Mouse (Mus musculus) hindbrain, embryonic 12.5 days (tissue): Measurements from ENCODE around the gene Anapc7. TPM values are rescaled to one million over a fixed set of nuclear protein-coding genes. Genes with fewer than 3 reads are reported as not detected.

ENCODE experiments used
- ATAC-seq: fragments of 200-750 bp; cut with Nextera tagmentation; 2 replicates; pipeline ENCODE4 v1.8.0; 2017; ENCODE audit warnings: moderate TSS enrichment; ENCODE audit not compliant: low FRiP score
- H3K27ac ChIP-seq: fragments of 300-500 bp; sonication (generic); 2 replicates; pipeline ENCODE4 v1.5.1; 2016; ENCODE audit warnings: mild to moderate bottlenecking
- H3K27me3 ChIP-seq: fragments of 300-500 bp; sonication (generic); 2 replicates; pipeline ENCODE4 v1.6.1; 2016; ENCODE audit warnings: mild to moderate bottlenecking
- H3K36me3 ChIP-seq: fragments of 300-500 bp; sonication (generic); 2 replicates; pipeline ENCODE4 v1.6.1; 2016; ENCODE audit warnings: mild to moderate bottlenecking
- H3K4me1 ChIP-seq: fragments of 300-500 bp; sonication (generic); 2 replicates; pipeline ENCODE4 v1.6.1; 2016
- H3K4me2 ChIP-seq: fragments of 300-500 bp; sonication (generic); replicated peaks from 2 replicates; pipeline ENCODE4 v1.6.1; 2016; ENCODE audit warnings: mild to moderate bottlenecking
- H3K4me3 ChIP-seq: fragments of 300-500 bp; sonication (generic); 2 replicates; pipeline ENCODE4 v1.5.1; 2016; ENCODE audit warnings: mild to moderate bottlenecking
- H3K9ac ChIP-seq: fragments of 300-500 bp; sonication (generic); 2 replicates; pipeline ENCODE4 v1.6.1; 2016; ENCODE audit warnings: mild to moderate bottlenecking, moderate library complexity
- H3K9me3 ChIP-seq: fragments of 300-500 bp; sonication (generic); replicated peaks from 2 replicates; pipeline ENCODE4 v1.6.1; 2016; ENCODE audit warnings: mild to moderate bottlenecking
- WGBS: fragments of 180-500 bp; shearing (Covaris S2); methylation state at CpG from one replicate; pipeline ENCODE4 v1.1.7; 2016; 5-methylcytosine and 5-hydroxymethylcytosine counted together
- polyA plus RNA-seq: library from polyadenylated mRNA; unstranded; fragments of >200 nt; fragmentation: Nextera tagmentation; extraction: Ambion mirVana; gene quantifications from 2 replicates; pipeline ENCODE4 v1.2.1, GENCODE M21; 2016

The Anapc7 gene
- polyA plus RNA-seq, 1 experiment from 2014 or later, result 51.4 TPM

DNA sequence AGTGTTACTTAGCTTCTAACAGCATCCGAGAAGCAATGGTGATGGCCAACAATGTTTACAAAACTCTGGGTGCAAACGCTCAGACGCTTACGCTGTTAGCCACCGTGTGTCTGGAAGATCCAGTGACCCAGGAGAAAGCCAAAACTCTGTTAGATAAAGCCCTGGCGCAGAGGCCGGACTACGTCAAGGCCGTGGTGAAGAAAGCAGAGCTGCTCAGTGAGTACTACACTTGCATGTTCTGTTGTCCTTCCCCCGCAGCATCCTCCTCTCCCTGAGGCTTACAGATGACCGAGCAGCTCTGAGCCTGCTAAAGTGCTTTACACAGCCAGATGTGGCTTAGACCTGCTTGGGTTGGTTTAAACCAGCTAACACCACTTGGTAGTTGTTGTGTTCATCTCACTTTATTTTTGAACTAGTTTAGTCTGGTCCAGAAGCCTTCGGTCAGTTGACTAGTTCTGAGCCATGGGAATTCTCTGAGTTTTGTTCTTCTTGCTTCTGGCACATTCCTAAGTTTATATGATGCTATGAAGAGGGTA lies 18.7 kb downstream of the Anapc7 start:
- Histone ChIP-seq H3K4me3 (no peak overlapping the region), H3K4me2 (no peak overlapping the region), H3K27ac (no peak overlapping the region), H3K9ac (no peak overlapping the region), H3K4me1 (no peaks in the 10 kb centered on the region), H3K9me3 (no peaks in the 10 kb centered on the region), H3K36me3 (peaks cover 97% of the 10 kb centered on the region), H3K27me3 (no peaks in the 10 kb centered on the region)
- no peak for ATAC-seq
- 95% methylated on average over 12 of the region's 12 CpGs for WGBS

DNA sequence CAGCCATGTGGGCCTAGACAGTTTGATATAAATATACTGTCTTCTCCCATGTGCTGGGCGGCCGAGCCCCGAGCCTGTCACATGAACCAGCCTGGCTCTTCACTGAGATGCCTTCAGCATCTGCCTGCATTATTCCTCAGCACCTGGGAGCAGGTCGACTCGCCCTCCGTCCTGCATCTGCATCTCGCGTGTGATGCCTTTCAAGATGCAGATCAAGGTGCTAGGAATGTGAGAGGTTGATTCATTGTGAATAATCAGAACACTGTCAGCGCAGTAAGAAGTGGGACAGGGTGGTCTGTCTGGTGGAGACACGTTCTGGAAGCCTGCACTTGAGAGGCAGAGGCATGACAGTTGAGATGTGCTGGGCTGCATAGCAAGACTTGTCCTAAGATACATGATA lies 23.0 kb downstream of the Anapc7 start:
- no peaks in the 10 kb centered on the region for H3K27me3 ChIP-seq
- peaks cover 79% of the 10 kb centered on the region for H3K36me3 ChIP-seq
- H3K9me3 ChIP-seq, result no peaks in the 10 kb centered on the region

DNA sequence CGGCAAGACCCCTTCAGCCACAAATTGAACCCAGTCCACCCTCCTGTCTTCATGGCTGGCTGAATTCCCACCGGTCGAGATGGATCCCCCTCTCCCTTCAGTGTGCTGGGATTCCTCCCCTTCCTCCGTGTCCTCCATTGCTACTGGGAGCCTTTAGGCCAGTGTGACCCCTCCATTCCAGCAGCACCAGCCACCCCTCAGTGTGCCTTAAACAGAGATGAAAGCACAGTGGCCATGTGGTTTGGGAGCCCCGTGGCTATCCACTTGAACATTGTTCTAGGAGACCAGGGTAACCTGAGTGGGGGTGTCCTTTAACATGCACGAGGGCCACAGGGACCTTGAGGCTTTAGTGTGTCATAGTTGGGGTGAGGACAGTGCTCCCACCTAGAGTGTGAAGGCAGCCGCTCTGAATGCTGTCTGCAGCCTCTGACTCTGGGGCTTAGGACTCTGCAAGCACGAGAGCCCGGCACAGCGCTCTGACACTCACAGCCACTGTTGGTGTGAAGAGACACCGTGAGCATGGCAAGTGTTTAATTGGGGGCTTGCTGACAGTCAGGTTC lies 23.6 kb downstream of the Anapc7 start:
- no peak for ATAC-seq
- peaks cover 73% of the 10 kb centered on the region for H3K36me3 ChIP-seq
- 85% methylated on average over 11 of the region's 11 CpGs for WGBS

More for the DNA sequence above, 23.0 kb downstream of the Anapc7 start:
- Histone ChIP-seq H3K4me1 (no peaks in the 10 kb centered on the region), H3K4me3 (no peak overlapping the region), H3K9ac (no peak overlapping the region), H3K4me2 (no peak overlapping the region), H3K27ac (no peak overlapping the region)
- 93% methylated on average over 10 of the region's 10 CpGs for WGBS
- ATAC-seq, result no peak

DNA sequence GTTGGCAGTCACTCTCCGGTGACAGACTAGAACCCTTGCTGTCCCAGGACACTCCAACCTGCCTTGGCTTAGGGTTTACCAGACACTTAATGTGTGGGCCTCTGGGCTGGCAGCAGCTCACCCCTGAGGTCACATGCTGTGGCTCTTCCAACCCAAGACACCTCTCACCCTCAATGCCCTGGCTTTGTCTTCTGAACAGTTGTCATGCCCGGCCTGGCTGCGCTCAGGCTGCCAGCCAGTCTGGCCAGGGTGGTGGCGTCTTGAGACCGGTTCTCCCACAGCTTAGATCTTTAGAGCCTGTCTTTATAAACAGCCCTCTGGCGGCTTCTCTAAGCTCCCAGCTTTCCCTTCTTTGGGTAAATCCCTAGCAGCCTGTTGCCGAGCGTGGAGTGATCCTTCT lies 26.4 kb downstream of the Anapc7 start:
- 92% methylated on average over 8 of the region's 8 CpGs for WGBS
- peaks cover 55% of the 10 kb centered on the region for H3K36me3 ChIP-seq

More for the DNA sequence above, 23.6 kb downstream of the Anapc7 start:
- Histone ChIP-seq H3K27me3 (no peaks in the 10 kb centered on the region), H3K27ac (no peak overlapping the region), H3K4me3 (no peak overlapping the region), H3K4me1 (peaks cover 4% of the 10 kb centered on the region; the same call in 1 of the 2 replicates), H3K9me3 (no peaks in the 10 kb centered on the region), H3K4me2 (no peak overlapping the region), H3K9ac (no peak overlapping the region)

DNA sequence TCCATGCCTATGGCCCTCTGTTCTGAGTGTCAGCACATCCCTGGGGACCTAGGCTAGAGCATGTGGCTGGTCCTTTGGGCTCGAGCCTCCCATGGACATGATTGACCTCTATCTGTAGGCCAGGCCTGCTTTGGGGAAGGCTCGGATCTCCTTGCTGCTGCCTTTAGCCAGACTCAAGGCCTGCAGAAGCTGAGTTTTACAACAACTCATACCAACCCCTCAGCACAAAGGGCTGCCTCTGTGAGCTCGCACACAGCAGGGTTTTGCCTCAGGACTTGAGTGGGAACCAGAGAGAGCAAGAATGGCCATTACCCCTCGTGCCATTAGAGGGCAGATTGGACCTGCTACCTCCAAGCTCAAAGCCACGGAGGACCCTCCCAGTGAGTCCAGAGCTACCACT lies 27.4 kb downstream of the Anapc7 start:
- no peak overlapping the region for H3K4me3 ChIP-seq
- H3K27ac ChIP-seq, result no peak overlapping the region
- no peak for ATAC-seq
- no peaks in the 10 kb centered on the region for H3K9me3 ChIP-seq
- no peak overlapping the region for H3K9ac ChIP-seq
- no peaks in the 10 kb centered on the region for H3K27me3 ChIP-seq
- H3K4me1 ChIP-seq, result peaks cover 4% of the 10 kb centered on the region; the same call in 1 of the 2 replicates
- H3K36me3 ChIP-seq, result peaks cover 55% of the 10 kb centered on the region
- WGBS, result 79% methylated on average over 5 of the region's 5 CpGs
- no peak overlapping the region for H3K4me2 ChIP-seq

More for the DNA sequence above, 26.4 kb downstream of the Anapc7 start:
- Histone ChIP-seq H3K9me3 (no peaks in the 10 kb centered on the region), H3K27ac (no peak overlapping the region), H3K9ac (no peak overlapping the region), H3K4me3 (no peak overlapping the region), H3K4me1 (peaks cover 4% of the 10 kb centered on the region; the same call in 1 of the 2 replicates), H3K4me2 (no peak overlapping the region), H3K27me3 (no peaks in the 10 kb centered on the region)
- ATAC-seq, result no peak

DNA sequence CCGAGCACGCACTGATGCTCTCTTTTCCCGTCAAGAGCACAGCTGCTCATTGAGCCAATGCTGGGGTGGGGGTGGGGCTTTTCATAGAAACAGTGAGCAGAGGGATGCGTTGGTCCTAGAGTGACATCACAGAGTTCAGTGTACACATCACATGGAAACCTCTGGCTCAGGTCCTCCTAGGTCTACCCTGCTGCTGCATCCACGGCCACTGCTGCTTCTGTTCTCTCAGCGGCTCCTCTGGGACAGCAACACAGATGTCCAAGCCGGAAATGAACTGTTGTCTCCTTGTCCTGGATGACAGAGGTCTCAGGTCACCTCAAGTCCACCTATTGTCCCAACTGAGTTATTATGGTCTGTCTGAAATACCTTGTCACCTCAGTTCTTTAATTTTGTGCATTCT lies 28.5 kb downstream of the Anapc7 start:
- ATAC-seq, result no peak
- H3K36me3 ChIP-seq, result peaks cover 55% of the 10 kb centered on the region
- no peak overlapping the region for H3K4me2 ChIP-seq
- no peak overlapping the region for H3K27ac ChIP-seq
- no peaks in the 10 kb centered on the region for H3K9me3 ChIP-seq
- peaks cover 4% of the 10 kb centered on the region; the same call in 1 of the 2 replicates for H3K4me1 ChIP-seq
- no peaks in the 10 kb centered on the region for H3K27me3 ChIP-seq
- whole genome bisulfite sequencing, result 35% methylated on average over 7 of the region's 7 CpGs
- no peak overlapping the region for H3K4me3 ChIP-seq
- H3K9ac ChIP-seq, result no peak overlapping the region

DNA sequence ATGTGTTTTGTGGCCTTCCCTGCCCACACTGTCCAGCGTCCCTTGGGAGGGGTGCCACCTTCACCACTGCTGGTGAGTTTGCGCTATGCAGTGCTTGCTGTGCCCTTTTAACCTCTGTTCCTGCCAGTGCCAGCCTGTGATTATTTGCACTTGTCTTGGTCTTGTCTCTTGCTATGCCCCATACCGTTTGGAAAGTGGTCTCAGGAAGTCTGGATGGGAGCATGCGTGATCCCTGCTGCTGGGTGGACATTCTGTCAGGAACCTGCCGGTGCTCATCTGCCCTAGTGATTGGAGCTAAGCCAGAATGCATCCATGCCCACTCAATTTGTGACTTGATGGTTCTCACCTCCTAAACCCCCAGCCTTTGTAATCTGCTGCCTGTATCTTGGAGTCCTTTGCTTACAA lies 29.4 kb downstream of the Anapc7 start:
- no peak overlapping the region for H3K9ac ChIP-seq
- H3K9me3 ChIP-seq, result no peaks in the 10 kb centered on the region
- H3K27ac ChIP-seq, result no peak overlapping the region
- ATAC-seq, result no peak
- peaks cover 55% of the 10 kb centered on the region for H3K36me3 ChIP-seq
- H3K4me3 ChIP-seq, result no peak overlapping the region
- WGBS, result 69% methylated on average over 5 of the region's 5 CpGs
- peaks cover 4% of the 10 kb centered on the region; the same call in 1 of the 2 replicates for H3K4me1 ChIP-seq
- H3K27me3 ChIP-seq, result no peaks in the 10 kb centered on the region
- H3K4me2 ChIP-seq, result no peak overlapping the region

DNA sequence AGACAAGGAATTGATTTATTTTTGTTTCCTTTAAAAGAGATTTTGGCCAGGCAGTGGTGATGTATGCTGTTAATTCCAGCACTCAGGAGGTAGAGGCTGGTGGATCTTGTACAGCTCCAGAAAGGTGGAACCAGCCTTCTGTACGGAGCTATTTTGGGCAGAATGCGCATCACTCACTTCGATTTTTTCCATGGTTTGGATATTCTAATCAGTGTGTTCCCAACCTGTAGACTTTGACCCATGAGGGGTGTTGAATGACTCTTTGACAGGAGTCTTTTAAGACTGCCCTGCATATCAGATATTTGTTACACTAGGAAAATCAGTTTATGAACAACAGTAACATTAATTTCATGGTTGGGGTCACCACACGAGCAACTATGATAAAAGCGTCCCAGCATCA lies 29.8 kb downstream of the Anapc7 start:
- WGBS, result 91% methylated on average over 5 of the region's 5 CpGs
- Histone ChIP-seq H3K9me3 (no peaks in the 10 kb centered on the region), H3K4me1 (peaks cover 4% of the 10 kb centered on the region; the same call in 1 of the 2 replicates), H3K27me3 (no peaks in the 10 kb centered on the region), H3K4me2 (no peak overlapping the region), H3K36me3 (peaks cover 53% of the 10 kb centered on the region), H3K9ac (no peak overlapping the region), H3K4me3 (no peak overlapping the region), H3K27ac (no peak overlapping the region)
- ATAC-seq, result no peak

DNA sequence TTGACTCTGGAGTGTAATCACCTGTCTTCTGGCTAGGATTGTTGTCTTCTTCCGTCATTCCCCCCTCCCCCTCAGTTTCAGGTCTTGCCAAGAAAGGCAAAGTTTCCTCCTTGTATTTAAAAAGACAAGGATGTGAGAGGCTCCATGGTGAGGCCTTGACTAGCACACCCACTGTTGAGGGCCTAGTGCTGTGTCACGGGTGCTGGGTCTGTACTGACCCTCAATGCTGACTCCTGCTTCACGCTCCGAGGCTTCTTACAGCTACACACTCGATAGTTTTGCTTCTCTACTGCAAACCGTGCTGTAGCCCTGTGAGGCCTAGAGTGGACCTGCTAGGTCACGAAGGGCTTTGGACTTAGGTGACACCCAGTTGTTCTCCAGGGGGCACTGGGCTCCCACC lies 30.7 kb downstream of the Anapc7 start:
- no peak for ATAC-seq
- Histone ChIP-seq H3K4me2 (no peak overlapping the region), H3K9ac (no peak overlapping the region), H3K4me1 (peaks cover 4% of the 10 kb centered on the region; the same call in 1 of the 2 replicates), H3K9me3 (no peaks in the 10 kb centered on the region), H3K4me3 (no peak overlapping the region), H3K36me3 (peaks cover 52% of the 10 kb centered on the region), H3K27me3 (no peaks in the 10 kb centered on the region), H3K27ac (no peak overlapping the region)
- WGBS, result 87% methylated on average over 7 of the region's 7 CpGs

DNA sequence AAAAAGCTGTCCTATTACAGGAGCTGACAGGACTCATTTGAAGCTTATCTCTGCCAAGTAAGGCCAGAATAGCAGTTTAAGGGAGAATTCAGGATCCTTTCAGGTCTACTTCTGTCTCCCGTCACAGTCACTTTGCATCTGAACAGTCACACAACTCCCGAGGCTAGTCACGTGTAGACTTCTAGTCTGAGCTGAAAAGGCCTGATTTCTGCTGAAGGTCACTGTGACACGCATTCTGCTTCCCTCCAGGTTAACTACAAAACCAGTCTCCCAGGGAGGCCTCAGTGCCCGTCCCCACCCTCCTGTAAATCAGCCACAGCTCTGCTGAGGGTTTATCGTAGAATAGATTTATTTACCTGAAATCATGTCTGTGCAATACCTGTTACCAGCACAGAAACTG lies 31.7 kb downstream of the Anapc7 start:
- Histone ChIP-seq H3K4me2 (no peak overlapping the region), H3K4me3 (no peak overlapping the region), H3K9me3 (no peaks in the 10 kb centered on the region), H3K4me1 (peaks cover 4% of the 10 kb centered on the region; the same call in 1 of the 2 replicates), H3K36me3 (peaks cover 60% of the 10 kb centered on the region), H3K9ac (no peak overlapping the region), H3K27me3 (no peaks in the 10 kb centered on the region), H3K27ac (no peak overlapping the region)
- 80% methylated on average over 6 of the region's 6 CpGs for WGBS
- ATAC-seq, result no peak

DNA sequence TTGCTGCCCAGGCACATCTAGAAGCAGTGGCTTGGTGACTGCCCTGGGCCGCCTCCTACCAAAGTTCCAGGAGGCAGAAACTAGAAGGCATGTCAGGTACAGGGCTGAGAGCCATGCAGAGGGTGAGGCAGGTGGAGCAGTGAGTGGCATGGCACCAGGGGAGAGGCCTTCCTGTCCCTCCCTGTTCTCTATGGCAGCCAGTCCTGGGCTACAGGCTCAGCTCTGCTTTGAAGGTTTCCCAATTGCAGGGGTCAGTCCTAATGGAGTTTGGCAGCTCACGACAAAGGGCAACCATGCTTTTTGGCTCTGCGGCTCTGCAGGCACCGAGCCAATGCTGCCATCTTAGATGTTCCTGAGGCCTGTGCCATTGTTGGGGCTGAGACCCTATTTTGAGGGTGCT lies 32.9 kb downstream of the Anapc7 start:
- Histone ChIP-seq H3K27ac (no peak overlapping the region), H3K4me3 (no peak overlapping the region), H3K4me1 (peaks cover 4% of the 10 kb centered on the region; the same call in 1 of the 2 replicates), H3K9me3 (no peaks in the 10 kb centered on the region), H3K27me3 (no peaks in the 10 kb centered on the region), H3K9ac (no peak overlapping the region), H3K36me3 (peaks cover 73% of the 10 kb centered on the region), H3K4me2 (no peak overlapping the region)
- ATAC-seq, result no peak
- WGBS, result 93% methylated on average over 4 of the region's 4 CpGs

DNA sequence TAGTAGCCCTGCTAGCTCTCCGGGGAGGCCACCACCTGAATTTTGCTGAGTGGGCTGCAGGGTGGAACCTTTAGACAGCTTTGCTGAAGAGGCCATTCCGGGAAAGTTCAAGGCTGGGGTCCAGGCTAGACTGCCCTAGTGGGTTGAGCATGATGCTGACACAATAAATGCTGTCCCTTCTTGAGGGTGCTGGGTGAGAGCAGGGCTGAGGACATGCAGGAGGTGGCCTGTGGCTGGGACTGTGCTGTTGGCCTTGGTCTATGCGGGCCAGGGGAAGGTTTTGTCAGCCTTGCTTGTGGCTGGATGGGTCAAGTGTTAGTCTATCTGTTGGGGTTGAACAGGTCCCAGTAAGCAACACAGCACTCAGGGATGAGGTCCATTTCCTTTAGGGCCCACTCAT lies 33.4 kb downstream of the Anapc7 start:
- no peak overlapping the region for H3K4me3 ChIP-seq
- 97% methylated on average over 3 of the region's 3 CpGs for WGBS
- H3K9me3 ChIP-seq, result no peaks in the 10 kb centered on the region
- H3K4me2 ChIP-seq, result no peak overlapping the region
- H3K27me3 ChIP-seq, result no peaks in the 10 kb centered on the region
- H3K27ac ChIP-seq, result no peak overlapping the region
- no peak overlapping the region for H3K9ac ChIP-seq
- H3K4me1 ChIP-seq, result peaks cover 1% of the 10 kb centered on the region; the same call in 1 of the 2 replicates
- ATAC-seq, result no peak
- H3K36me3 ChIP-seq, result peaks cover 77% of the 10 kb centered on the region

DNA sequence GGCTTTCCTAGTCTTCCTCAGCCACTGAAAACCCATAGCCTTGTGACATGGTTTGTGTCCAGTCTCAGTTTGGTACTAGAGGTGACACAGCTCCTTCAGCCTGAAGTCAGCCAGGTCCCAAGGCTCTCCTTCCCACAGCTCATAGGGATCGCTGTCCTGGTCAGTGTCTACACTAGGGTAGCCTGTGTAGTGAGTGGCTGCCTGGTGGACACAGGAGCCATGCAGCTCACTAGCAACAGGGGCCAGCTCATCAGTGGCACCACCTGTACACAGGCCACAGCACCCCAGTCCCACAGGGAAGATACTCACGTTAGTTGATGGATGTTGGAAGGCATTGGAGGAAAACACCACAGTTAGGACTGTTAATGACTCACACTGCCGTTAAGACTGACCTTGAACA lies 34.1 kb downstream of the Anapc7 start:
- 89% methylated on average over 3 of the region's 3 CpGs for WGBS
- peaks cover 84% of the 10 kb centered on the region for H3K36me3 ChIP-seq
- no peak overlapping the region for H3K4me3 ChIP-seq
- no peaks in the 10 kb centered on the region for H3K27me3 ChIP-seq
- no peak overlapping the region for H3K9ac ChIP-seq
- no peak overlapping the region for H3K4me2 ChIP-seq
- no peaks in the 10 kb centered on the region for H3K9me3 ChIP-seq
- H3K27ac ChIP-seq, result no peak overlapping the region
- ATAC-seq, result no peak
- H3K4me1 ChIP-seq, result no peaks in the 10 kb centered on the region
